Mouse (Mus musculus) mesoderm, embryonic 11.5 days (tissue): Measurements from ENCODE around the gene Nrxn2.
A peak's percentile ranks its signal among the peaks of the same experiment; 100 is the strongest.

ENCODE experiments used
- DNase-seq: peaks from one replicate; pipeline ENCODE4 v3.0.0-alpha.2; 2012; ENCODE audit warnings: low read depth, low spot score

Gene Nrxn2

GRCm38 (mm10) chr19:6540191-6540590 lies 121.7 kb downstream of the Nrxn2 start:
- no peak for DNase-seq

GRCm38 (mm10) chr19:6541521-6541920 lies 123.0 kb downstream of the Nrxn2 start:
- DNase-seq, result no peak

DNA sequence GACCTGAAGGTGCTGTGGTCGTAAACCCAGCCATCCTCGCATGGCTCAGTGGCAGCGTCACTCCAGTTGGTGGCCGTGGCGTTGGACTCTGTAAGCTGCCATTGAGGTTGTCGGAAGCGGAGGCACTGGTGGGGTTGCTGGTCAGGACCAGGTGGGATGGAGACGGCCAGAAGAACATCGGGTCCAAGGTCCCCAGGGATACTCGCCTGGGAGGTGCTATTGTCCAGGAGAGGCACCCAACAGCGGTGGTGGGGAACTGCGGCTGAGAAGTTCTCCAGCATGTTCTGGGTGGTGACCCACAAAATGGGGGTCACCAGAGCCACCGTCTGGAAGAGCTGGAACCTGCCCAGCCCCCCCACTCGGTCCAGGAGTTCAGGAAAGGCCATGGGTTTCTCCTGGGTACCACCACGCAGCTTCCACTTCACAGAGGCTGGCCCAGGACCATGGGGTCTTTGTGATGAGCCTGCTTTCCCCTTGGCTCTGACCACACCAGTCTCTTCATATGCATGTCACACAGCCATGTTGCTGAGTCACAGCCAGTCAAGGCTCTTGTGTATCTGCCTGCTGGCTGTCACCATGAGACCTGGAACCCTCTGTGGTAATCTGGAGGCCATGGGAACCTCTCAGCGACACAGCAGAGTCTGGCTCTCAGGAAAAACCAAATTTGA lies 124.0 kb downstream of the Nrxn2 start, which contains the start of gene Slc22a12:
Gene Slc22a12, minus strand, starts transcription at position 666 of the 668 bp plus-strand sequence.
- DNase-seq, result no peak

- DNase-seq, result no peak
Measured at GRCm38 (mm10) chr19:6543035-6543383, 124.5 kb downstream of the Nrxn2 start.

DNA sequence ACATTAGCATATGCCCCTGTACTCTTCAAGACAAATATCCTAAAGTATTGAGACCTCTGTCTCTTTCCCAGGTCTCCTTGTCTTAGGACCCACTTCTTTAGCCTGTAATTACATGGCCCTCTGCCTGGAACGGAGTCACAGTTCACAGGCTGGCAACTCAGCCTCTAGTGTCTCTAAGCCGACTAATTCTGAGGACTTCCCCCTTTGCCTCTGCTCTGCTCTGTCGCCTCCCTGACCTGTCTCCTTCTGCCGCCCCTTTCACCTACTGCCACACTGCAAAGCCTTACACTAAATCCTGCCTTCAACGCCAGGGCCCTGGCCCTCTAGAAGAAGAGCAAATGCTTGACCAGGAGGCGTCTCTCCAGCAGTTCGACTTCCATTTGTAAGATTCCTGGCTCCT lies 125.0 kb downstream of the Nrxn2 start:
- DNase-seq, result no peak

GRCm38 (mm10) chr19:6544712-6545111 lies 126.2 kb downstream of the Nrxn2 start:
- no peak for DNase-seq

- DNase-seq, result no peak
Measured at GRCm38 (mm10) chr19:6545481-6545880, 127.0 kb downstream of the Nrxn2 start.

DNA sequence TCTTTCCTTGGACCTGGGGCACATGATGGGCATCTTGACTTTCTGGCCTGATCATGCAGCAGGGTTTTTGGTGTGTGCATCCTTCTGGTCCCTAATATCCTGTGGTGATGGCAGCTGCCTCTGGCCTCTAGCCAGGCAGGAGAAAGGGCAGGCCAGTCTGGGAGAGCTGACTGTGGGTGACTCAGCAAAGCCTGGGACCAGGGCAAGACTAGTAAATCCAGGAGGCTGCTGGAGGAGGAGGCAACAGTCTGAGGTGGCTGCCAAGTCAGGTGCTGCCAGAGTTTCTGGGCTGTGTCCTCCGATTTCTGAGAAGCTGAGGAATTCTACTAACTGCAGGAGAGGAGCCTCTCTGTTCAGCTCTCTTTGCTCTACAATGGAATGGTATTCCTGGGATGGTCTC lies 127.6 kb downstream of the Nrxn2 start:
- DNase-seq, result no peak

DNA sequence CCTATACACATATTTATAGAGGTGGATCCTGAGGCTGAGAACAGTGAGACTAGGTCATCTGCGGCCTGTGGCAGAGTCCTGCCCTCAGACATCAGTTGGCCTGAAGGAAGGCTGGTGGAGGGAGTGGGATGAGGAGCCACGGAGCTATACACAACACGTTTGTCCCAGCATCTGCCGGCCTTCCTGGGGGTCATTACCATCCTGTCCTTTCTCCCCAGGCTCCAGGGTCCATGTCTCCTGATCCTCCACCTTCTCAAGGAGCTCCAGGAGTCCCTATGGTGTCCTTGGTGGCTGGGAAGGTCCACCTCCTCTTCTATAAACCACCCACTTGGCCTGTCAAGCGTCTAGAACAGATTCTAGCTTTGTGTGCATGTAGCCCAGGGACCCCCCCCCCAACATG lies 129.3 kb downstream of the Nrxn2 start:
- DNase-seq, result no peak

DNA sequence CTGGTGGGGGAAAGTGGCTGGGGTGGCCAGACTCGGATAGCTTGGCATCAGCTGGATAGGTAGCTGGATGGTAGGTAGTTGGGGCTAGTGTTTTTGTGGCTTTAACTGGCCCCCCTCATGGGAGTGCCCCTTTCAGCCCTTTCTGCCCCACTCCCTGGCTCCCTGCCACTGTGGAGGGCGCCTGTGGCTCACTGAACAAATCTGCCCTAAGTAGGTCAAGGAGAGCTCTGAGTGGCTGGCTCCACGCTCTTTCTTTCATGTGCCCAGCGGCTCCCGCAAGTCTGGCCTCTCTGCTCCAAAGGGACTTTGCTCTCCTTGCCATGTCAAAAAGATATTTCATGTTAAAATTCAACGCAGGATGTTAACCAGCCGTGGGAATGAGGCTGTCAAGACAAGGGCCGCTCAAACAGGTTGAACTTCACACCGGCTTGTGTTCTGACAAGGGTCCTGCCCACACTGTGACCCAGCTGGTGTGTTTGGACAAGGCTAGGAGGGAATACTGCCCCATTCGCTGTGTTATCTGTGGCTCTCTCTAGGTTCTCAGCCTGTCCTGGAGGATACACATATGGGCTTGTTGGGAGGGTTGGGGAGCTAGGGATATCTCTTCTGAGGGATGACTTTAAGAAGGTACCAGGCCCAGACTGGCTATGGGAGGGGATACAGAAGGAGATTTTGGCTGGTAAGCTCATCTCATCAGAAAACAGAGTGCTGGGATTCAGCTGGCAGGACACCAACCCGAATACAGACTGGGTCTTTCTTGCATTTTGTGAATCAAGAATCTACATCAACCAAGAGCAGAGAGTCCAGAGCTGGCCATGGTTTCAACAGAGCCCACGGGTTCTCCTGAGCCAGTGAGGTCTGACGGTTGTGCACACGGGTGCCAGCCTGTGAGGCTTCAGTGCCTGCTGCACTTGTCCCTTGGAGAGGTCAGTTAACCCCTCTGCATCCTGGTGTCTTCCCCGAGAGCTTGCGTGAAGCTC lies 130.2 kb downstream of the Nrxn2 start:
- no peak for DNase-seq

DNA sequence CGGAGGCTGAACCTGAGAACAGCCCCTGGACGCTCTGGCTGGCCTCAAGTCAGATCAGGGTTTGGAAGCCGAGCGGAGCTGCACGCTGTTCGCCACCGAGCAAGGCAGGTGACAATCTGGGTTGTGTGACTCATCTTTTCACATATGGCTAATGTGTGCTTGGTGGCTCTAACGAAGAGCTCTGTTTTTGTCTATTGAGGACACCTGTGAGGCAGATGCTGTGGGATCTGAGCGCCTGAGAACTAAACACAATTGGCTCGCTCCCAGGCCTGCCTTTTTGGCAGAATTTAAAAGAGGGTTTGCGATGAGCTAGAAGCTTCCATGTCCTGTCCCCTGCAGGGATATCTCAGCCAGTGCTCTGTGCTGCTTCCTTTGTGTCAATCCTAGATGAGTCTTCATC lies 131.0 kb downstream of the Nrxn2 start:
- DNase-seq, result no peak

DNA sequence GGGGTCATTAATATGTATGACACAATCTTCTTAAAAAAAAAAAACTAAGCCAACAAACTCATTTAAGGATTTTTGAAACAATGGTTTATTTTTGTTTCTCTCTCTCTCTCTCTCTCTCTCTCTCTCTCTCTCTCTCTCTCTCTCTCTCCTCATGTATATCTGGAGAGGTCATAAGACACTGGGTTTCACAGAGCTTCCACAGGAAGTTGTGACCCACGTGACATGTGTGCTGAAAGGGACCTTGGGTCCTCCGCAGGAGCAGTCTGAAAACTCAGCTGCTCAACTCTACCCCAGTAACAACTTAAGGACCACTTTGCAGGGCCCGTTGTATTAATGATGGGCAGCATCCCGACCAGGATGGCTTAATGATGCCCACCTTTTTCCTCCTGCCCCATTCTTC lies 132.7 kb downstream of the Nrxn2 start:
- DNase-seq, result no peak

DNA sequence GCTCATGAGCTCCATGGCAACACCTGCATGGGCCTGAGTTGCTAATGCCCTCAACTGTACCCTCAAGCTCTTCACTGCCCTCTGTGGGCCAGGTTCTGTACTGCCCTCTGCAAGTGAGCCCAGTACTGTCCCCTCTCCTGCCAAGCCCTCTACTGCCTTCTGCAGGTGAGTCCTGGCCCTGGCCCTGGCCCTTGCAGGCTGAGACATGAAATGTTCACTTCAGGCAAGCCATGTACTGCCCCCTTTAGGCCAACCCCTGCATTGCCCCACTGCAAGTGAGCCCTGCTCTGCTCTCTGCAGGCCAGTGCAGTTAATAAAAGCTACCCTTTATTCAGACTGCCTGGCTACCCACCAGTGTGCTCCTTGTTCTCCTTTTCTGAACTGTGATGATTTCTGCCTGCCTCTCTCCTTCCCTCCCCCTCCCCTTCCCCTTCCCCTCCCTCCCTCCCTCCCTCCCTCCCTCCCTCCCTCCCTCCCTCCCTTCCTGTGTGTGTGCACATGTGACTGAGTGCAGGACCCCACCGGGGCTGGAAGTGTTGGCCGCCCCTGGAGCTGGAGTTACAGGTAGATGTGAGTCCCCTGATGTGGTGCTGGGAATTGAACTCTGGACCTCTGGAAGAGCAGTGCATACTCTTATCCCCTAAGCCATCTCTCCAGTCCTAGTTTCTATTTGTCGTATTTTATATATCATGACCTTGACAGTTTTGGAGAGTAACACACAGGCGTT lies 133.9 kb downstream of the Nrxn2 start:
- DNase-seq, result no peak

GRCm38 (mm10) chr19:6553174-6553573 lies 134.6 kb downstream of the Nrxn2 start:
- no peak for DNase-seq

DNA sequence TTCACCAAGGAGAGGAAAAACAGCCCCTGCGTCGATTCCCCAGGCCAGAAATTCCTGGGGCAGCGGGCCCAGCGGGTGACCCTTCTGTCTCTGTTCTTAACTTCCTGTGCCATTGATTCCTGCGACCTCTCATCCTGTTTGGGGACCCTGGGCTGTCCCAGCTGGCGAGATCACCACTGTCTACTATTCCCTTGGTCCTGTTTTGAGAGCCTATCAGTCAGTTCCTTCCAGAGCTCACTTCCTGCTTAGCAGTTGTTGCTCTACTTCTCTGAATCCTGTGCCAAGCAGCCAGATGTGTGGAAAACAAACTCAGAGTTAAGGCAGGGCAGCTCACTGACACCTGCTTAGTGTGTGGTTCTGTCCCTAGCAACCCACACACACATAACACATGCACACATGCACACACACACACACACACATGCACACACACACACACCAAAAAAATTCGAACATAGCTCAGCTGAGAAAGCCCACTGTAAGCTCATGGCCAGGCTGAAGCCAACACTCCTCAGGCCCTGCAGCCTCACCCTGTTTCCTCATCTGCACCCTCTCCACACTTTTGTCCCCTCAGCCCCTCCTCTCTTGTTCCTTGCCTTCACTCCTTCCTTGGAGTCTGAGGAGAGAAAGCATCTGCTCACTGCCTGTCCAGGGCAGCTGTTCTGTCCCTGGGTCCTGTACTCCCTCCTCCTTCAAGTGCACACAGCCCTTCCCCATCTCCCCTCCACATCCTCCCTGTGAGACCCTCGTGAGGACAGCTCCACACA lies 135.5 kb downstream of the Nrxn2 start:
- no peak for DNase-seq

DNA sequence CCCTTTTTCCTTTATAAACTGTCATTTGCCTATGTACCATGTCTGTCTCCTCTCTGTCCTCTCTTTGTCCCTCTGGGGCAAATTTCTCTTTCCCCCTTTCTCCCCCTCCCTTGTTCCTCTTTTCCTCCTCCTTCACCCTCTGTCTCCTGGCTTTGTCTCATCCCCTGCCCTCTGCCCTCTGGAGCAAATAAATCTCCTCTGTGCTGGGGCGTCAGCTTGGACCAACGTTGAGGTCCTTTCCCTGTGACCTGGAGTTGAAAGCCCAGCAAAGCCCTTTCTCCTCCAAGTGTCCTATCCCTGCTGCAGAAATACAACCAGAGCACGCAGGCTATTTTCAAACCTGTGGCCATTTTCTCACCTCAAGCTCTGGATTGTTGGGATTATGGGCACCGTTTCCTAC lies 141.0 kb downstream of the Nrxn2 start:
- DNase-seq, result peak; percentile 23

DNA sequence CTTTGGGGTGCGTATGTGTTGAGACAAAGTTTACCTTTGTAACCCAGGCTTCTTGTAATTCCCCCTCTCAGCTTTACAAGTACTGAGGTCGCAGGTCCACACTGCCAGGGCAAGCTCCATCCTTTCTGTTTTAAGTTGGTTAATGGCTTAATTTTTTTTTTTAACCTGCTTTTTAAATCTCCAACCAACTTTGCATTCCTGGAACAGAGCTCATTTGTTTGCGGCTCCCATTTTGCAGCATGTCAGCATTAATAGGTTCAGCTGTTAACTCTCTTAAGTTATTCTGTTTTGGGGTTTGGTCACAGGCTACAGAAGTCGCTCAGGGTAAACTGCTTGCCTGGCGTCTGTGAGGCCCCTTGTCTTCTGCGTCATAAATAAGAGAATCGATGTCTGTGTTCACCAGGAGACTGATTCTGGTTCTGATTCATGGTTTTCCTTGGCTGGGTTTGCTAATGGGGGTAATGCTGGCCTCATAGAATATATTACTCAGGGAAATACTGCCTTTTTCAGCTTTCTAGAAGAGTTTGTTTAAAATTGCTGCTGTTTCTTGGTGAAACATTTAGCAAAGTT lies 141.8 kb downstream of the Nrxn2 start:
- DNase-seq, result peak; percentile 22

- no peak for DNase-seq
Measured at GRCm38 (mm10) chr19:6565136-6565535, 146.6 kb downstream of the Nrxn2 start.

DNA sequence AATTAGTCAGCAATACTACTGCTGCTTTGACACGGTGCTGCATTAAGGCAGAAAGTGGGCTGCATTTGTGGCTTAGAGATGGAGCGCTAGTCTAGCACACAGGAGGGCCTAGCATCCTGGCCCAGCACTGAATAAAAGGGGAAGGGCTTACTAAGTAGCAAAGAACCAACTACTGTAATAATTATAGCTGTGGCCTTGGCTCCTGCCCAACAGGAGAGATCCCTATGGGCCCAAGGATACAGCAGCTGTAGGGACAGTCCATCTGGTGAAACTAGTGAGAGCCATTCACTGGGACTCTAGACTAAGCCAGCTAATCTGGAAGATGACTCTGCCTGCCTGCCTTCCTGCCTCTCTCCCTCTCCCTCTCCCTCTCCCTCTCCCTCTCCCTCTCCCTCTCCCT lies 147.9 kb downstream of the Nrxn2 start:
- no peak for DNase-seq

GRCm38 (mm10) chr19:6569021-6569420 lies 150.5 kb downstream of the Nrxn2 start:
- DNase-seq, result no peak

GRCm38 (mm10) chr19:6569561-6569960 lies 151.0 kb downstream of the Nrxn2 start:
- DNase-seq, result no peak
